Mouse (Mus musculus): ENCODE results near the gene Slc39a13. TPM values are rescaled to one million over a fixed set of nuclear protein-coding genes. Genes with fewer than 3 reads are reported as not detected.
A peak's percentile ranks its signal among the peaks of the same experiment; 100 is the strongest.

The Slc39a13 gene
- polyA plus RNA-seq (2012; rRNA removed): 88.2 and 101 TPM in 2 replicates

DNA sequence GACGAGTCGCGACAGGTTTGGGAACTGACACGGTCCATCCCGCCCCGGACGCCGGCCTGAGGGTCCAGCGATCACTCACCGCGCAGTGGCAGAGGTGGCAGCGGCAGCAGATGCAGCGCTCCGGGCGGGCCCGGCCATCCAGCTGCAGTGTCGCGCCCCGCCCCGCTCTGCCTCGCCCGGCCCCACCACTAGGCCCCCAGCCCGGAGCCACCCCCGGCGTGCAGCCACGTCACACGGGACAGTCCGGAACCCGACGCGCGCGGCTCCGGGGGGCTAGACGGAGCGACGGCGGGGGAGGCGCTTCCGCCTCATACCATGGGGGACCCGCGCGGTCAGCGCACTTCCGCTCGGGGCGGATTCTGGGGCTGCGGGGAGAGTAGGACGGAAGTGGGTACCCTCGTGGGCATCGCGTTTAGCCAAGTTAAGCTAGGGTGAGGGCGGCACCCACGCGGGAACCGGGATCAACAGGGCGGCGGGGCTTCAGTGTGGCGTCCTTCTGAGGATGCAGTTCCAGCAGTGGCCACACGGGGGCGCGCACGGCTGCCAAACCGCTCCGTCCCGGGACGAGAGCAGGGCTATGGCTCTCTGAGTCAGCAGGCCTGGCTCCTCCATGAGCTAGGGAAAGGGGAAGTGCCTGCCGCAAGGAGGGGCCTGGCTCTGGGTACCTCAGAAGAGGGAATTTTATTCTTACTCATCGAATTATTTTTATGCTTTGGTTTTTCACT lies at the start of gene Slc39a13:
TSS of gene Slc39a13 (minus strand) at position 342 of the 725 bp plus-strand sequence.
- under 1% methylated on average over 69 of the region's 69 CpGs for WGBS
- TF ChIP-seq POLR2A (IDR thresholded peaks at IDR 0.05; ENCODE audit: borderline replicate concordance, extremely low read depth, low read depth, low read length) (peak; percentile 51), CTCF (IDR thresholded peaks at IDR 0.05; ENCODE audit: insufficient read depth, low read length) (peak; percentile 59)
- Histone ChIP-seq H3K4me3 (replicated peaks; ENCODE audit: extremely low read depth, low read depth, low read length) (peak within 1 kb of the TSS; percentile 65), H3K4me1 (ENCODE audit: control insufficient read depth, insufficient read depth, low read length) (peaks cover 10% of the 10 kb centered on the region)
- peak; percentile 97 for DNase-seq

DNA sequence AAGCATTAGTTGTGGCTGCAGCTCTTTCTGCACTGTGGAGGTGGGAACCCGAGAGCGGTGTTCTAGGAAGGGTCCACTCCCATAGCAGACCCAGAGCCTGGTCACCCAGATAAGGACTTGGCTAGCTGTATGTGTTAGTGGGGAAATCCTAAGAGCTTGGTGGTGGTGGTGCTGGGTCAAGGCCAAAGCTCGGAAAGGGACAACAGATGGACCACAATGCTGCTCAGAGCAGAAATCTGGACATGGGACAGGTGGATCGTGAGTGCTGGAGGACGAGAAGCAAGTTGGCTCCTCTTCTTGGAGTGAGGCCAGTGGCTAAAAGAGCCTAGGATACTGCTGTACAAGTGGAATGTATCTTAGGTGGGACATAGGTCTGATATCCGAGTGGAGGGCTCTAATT lies 49.3 kb upstream of the Slc39a13 start:
- no peak for TF ChIP-seq POLR2A (IDR thresholded peaks at IDR 0.05; ENCODE audit: borderline replicate concordance, extremely low read depth, low read depth, low read length)
- no peak for TF ChIP-seq CTCF (IDR thresholded peaks at IDR 0.05; ENCODE audit: insufficient read depth, low read length)
- DNase-seq: no peak
- WGBS: 74% methylated on average over 6 of the region's 6 CpGs
- no peaks in the 10 kb centered on the region for H3K4me1 ChIP-seq (ENCODE audit: control insufficient read depth, insufficient read depth, low read length)
- no peak overlapping the region for H3K4me3 ChIP-seq (replicated peaks; ENCODE audit: extremely low read depth, low read depth, low read length)

DNA sequence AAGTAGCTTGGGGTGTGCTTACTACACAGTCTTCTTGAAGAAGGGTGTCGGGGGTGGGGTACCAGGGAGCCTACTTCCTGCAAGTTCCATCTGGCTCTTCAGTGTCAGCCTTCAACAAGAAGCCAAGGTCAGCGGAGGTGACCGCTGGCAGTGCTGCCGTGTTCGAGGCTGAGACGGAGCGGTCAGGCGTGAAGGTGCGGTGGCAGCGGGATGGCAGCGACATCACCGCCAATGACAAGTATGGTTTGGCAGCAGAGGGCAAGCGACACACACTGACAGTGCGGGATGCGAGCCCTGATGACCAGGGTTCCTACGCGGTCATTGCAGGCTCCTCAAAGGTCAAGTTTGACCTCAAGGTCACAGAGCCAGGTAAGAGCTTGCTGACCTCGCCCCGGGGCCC lies 48.8 kb upstream of the Slc39a13 start:
- WGBS: 90% methylated on average over 19 of the region's 19 CpGs

DNA sequence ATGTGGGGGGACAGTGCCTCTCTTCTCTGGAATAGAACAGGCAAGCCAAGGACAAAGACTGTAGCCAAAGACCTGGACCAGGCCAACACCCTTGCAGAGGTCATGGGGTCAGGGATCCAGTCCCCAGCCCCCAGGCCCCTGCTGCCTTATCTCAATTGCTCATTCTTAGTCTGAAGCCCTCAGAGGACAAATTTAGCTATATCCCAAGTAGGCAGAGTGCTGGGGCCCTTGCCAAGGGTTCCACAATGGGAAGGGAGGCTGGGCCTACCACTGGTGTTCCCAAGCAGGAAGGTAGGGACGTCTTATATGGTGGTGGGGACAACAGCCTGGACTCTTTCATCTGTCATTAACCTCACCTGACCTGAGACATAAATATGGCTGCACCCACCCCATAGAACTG lies 48.4 kb upstream of the Slc39a13 start:
- TF ChIP-seq POLR2A (IDR thresholded peaks at IDR 0.05; ENCODE audit: borderline replicate concordance, extremely low read depth, low read depth, low read length) (no peak), CTCF (IDR thresholded peaks at IDR 0.05; ENCODE audit: insufficient read depth, low read length) (no peak)
- H3K4me3 ChIP-seq (replicated peaks; ENCODE audit: extremely low read depth, low read depth, low read length): no peak overlapping the region
- no peaks in the 10 kb centered on the region for H3K4me1 ChIP-seq (ENCODE audit: control insufficient read depth, insufficient read depth, low read length)
- no peak for DNase-seq
- WGBS: 58% methylated on average over 1 of the region's 1 CpGs

More for the DNA sequence above, 48.8 kb upstream of the Slc39a13 start:
- Histone ChIP-seq H3K4me3 (replicated peaks; ENCODE audit: extremely low read depth, low read depth, low read length) (no peak overlapping the region), H3K4me1 (ENCODE audit: control insufficient read depth, insufficient read depth, low read length) (no peaks in the 10 kb centered on the region)
- DNase-seq: no peak
- no peak for TF ChIP-seq CTCF (IDR thresholded peaks at IDR 0.05; ENCODE audit: insufficient read depth, low read length)
- TF ChIP-seq POLR2A (IDR thresholded peaks at IDR 0.05; ENCODE audit: borderline replicate concordance, extremely low read depth, low read depth, low read length): no peak

DNA sequence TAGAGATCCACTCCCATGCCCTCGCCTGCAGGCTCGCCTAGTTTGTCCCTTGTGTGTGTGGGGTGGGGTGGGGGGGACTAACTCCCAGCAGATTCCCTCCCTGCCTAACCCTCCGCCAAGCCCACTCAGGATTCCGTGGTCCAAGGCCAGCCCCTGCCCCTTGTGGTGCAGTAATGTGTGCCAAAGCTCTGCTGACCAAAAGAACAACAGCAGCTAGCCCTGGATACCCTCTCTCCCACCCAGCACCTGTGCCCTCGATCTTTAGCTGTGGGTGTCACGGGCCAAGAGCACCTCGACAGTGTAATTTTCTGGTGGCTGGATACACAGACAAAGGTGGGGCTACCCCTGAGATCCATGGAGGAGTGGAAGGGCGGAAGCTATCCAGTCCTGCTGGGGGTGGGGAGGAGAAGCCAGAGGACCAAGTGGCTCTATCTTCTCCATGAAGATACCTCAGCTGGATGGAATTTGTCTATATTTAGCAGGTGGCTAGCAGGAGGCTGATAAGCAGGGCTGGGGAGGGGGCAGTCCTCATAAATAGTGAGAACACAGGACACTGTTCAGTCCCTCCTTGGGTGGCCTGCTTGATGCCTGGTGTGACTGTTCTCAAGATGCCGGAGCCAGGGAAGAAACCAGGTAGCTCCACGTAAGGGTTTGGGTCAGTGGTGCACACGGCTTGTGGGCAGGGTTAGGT lies 47.5 kb upstream of the Slc39a13 start, which contains the start of gene Mybpc3:
TSS of gene Mybpc3 (plus strand) at position 560 of the 691 bp plus-strand sequence.
- Histone ChIP-seq H3K4me3 (replicated peaks; ENCODE audit: extremely low read depth, low read depth, low read length) (no peak within 1 kb of the TSS), H3K4me1 (ENCODE audit: control insufficient read depth, insufficient read depth, low read length) (no peaks in the 10 kb centered on the region; the same call in 1 of the 2 replicates)
- no peak for DNase-seq
- 79% methylated on average over 11 of the region's 11 CpGs for WGBS
- TF ChIP-seq CTCF (IDR thresholded peaks at IDR 0.05; ENCODE audit: insufficient read depth, low read length): no peak

DNA sequence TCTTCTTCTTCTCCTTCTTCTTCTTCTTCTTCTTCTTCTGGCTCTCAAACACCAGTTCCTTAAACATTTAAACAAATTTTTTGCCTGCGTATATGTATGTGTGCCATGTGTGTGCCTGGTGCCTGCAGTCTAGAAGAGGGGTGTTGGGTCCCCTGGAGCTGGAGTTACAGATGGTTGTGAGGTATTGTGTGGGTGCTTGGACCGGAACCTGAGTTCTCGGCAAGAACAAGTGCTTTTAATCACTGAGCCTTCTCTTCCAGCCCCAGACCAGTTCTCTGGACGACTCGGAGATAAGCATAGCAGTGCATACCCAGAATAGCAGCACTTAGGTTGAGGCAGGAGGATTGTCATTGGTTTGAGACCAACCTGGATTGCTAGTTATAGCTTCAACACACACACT lies 46.6 kb upstream of the Slc39a13 start:
- TF ChIP-seq POLR2A (IDR thresholded peaks at IDR 0.05; ENCODE audit: borderline replicate concordance, extremely low read depth, low read depth, low read length) (no peak), CTCF (IDR thresholded peaks at IDR 0.05; ENCODE audit: insufficient read depth, low read length) (no peak)
- DNase-seq: no peak
- H3K4me1 ChIP-seq (ENCODE audit: control insufficient read depth, insufficient read depth, low read length): no peaks in the 10 kb centered on the region; the same call in 1 of the 2 replicates
- WGBS: 71% methylated on average over 5 of the region's 5 CpGs
- no peak overlapping the region for H3K4me3 ChIP-seq (replicated peaks; ENCODE audit: extremely low read depth, low read depth, low read length)

DNA sequence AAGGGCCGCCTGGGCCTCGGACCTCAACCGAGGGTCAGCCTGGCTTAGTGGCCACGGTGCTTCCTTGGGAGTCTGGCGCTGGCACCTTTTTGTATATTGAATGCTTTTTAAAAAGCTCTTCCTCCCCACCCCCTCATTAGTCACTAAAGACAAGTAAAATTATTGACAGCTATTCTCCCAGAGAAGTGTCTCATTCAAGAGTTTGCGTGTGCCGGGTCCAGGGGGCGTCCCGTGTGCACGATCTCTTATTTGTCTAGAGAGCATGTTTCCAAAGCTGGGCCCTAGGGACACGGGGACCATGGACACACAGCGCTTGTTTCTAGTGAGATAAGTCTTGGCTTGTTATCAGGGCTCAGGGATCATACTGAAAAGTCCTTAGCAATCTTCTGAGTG lies 45.4 kb upstream of the Slc39a13 start:
- no peaks in the 10 kb centered on the region; the same call in 1 of the 2 replicates for H3K4me1 ChIP-seq (ENCODE audit: control insufficient read depth, insufficient read depth, low read length)
- TF ChIP-seq POLR2A (IDR thresholded peaks at IDR 0.05; ENCODE audit: borderline replicate concordance, extremely low read depth, low read depth, low read length) (no peak), CTCF (IDR thresholded peaks at IDR 0.05; ENCODE audit: insufficient read depth, low read length) (no peak)
- no peak for DNase-seq
- peak overlapping the region; percentile 13 for H3K4me3 ChIP-seq (replicated peaks; ENCODE audit: extremely low read depth, low read depth, low read length)
- WGBS: 37% methylated on average over 12 of the region's 12 CpGs

DNA sequence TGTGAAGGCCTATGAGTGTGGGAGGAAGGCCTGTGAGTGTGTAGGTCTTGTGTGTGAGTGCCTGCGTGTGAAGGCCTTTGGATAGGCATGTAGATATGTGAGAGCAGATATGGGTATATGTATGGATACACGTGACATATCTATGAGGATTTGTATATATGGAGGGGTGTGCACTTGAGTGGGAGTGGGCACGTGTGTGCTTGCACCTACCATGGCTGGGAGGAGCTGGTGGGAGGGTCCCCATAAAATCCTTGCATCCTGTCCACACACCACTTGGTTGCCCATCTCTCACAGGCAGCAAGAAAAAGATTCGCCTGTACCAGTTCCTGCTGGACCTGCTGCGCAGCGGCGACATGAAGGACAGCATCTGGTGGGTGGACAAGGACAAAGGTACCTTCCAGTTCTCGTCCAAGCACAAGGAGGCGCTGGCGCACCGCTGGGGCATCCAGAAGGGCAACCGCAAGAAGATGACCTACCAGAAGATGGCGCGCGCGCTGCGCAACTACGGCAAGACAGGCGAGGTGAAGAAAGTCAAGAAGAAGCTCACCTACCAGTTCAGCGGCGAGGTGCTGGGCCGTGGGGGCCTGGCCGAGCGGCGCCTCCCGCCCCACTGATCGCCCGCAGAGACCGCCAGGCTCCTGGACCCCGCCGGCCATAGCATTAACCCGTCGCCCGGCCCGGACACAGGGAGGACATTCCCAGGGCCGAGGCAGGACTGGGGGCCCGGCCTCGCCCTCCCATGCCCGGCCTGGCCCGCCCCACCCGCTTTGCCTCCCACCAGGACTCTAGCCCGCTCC lies 44.8 kb upstream of the Slc39a13 start:
- Histone ChIP-seq H3K4me3 (replicated peaks; ENCODE audit: extremely low read depth, low read depth, low read length) (peak overlapping the region; percentile 13), H3K4me1 (ENCODE audit: control insufficient read depth, insufficient read depth, low read length) (no peaks in the 10 kb centered on the region; the same call in 1 of the 2 replicates)
- peak; percentile 97 for DNase-seq
- peak; percentile 100 for TF ChIP-seq CTCF (IDR thresholded peaks at IDR 0.05; ENCODE audit: insufficient read depth, low read length)
- no peak for TF ChIP-seq POLR2A (IDR thresholded peaks at IDR 0.05; ENCODE audit: borderline replicate concordance, extremely low read depth, low read depth, low read length)
- 22% methylated on average over 42 of the region's 42 CpGs for WGBS

DNA sequence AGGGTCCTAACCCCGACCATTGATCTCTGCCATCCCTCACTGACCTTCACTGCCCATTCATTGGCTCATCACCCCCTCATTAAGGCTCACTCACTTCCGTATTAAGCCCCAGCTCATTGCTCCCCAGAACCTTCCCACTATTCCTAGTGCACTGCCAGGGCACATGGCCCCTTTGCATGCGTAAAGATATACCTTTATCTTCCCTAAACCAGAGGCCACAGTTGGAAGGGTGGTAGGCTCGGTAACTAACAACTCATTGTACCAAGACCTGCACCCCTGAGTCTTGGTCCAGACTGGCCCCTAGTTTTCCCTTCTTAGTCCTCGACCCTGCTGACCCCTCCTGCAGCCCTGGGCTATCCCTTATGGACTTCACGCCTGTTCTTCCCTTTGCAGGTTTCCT lies 43.6 kb upstream of the Slc39a13 start:
- TF ChIP-seq CTCF (IDR thresholded peaks at IDR 0.05; ENCODE audit: insufficient read depth, low read length): no peak
- TF ChIP-seq POLR2A (IDR thresholded peaks at IDR 0.05; ENCODE audit: borderline replicate concordance, extremely low read depth, low read depth, low read length): no peak
- 78% methylated on average over 6 of the region's 6 CpGs for WGBS
- no peak for DNase-seq
- Histone ChIP-seq H3K4me1 (ENCODE audit: control insufficient read depth, insufficient read depth, low read length) (no peaks in the 10 kb centered on the region; the same call in none of the 2 replicates), H3K4me3 (replicated peaks; ENCODE audit: extremely low read depth, low read depth, low read length) (no peak overlapping the region)

Measured in lung, adult 2 months (tissue).